Mouse (Mus musculus): Measurements from ENCODE around the gene Mical3.
A peak's percentile ranks its signal among the peaks of the same experiment; 100 is the strongest.

The Mical3 gene

GRCm38 (mm10) chr6:121053585-121054112 lies 77.2 kb downstream of the Mical3 start:
- DNase-seq (ENCODE audit: low read depth, low spot score), result no peak

DNA sequence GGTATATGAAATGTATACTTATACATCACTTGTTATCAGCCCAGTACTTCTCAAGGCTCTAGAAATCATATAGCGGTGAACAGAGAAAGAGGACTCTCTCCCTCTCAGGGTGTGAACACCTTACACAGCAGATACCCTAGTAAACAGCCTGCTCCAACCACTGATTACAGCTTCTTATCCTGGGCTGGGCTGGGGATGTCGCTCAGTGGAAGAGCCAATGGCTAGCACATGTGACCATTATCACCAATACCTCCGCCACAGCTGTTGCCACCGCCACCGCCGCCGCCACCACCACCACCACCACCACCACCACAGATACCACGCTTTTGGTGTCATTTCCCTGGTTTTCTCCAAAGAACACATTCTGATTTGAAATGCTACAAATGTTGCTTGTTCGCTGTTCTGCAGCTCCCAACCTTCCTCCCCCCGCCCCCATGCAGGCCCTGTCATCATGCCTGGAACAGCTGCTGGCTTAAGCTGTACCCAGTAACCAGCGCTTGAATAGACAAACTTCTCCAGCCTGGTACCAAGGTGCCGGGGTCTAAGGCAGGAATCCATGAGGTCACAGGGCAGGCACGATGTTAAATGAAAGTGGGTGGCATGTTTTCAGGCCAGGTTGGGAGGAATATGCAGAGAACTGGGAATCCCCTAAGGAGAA lies 78.7 kb downstream of the Mical3 start:
- no peak for DNase-seq (ENCODE audit: low read depth, low spot score)

- DNase-seq (ENCODE audit: low read depth, low spot score), result no peak
These were observed 79.4 kb downstream of the Mical3 start for GRCm38 (mm10) chr6:121051411-121051810.

DNA sequence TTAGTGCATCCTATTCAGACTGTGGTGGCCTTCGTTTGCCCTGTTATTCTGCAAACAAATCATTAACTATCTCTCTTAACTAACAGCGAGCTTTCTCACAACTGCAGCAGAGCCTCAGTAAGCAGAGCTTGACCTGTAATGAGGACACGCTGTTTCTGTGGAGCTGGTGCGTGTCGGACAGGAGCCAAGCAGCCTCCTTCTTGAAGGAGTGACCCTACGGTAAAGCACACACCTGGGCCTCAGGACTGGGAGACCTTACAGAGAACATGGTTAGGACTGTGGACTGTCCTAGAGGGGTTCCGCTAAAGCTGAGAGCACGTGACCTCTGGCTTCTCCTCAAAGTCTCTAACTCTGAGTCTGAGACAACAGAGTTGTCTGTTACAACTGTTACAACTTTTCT lies 82.1 kb downstream of the Mical3 start:
- DNase-seq (ENCODE audit: low read depth, low spot score), result no peak

- DNase-seq (ENCODE audit: low read depth, low spot score), result no peak
These were observed 85.3 kb downstream of the Mical3 start for GRCm38 (mm10) chr6:121045345-121046080.

- no peak for DNase-seq (ENCODE audit: low read depth, low spot score)
These were observed 87.2 kb downstream of the Mical3 start for GRCm38 (mm10) chr6:121043434-121044189.

DNA sequence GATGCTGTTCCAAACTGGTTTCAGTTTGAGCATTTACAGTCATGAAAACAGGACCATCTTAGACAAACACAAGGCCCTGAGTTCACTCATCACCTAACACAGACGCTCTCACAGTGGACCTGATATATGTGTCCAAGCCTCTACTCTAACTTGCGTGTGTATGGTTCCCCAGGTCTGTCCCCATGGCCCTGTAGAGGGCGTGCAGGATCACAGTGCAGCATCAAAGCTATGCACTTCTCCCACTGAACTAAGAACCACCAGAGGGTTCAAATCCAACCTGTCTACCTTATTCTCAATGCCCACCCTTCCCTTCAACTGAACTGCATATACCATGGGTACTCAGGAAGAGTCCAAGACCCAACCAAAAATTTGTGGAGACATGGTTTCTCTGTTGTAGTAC lies 91.1 kb downstream of the Mical3 start:
- DNase-seq (ENCODE audit: low read depth, low spot score), result no peak

DNA sequence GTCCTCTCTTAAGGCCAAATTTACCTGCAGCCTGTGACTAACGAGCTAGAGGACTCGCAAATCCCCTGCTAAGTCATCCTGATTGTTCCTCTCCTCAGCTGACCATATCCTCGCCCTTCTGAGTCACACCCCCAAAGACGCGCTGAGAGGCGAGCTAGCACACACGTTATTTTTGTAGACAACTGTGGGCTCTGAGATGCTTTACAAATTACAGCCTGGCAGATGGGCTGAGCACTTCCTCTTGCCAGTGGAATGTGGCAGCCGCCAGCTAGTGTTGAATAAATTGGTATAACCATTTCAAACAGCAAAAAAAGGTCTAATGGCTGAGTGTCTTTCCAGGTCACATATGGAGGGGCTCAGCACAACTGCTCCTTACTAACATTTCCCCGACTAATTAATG lies 91.5 kb downstream of the Mical3 start:
- DNase-seq (ENCODE audit: low read depth, low spot score), result peak; percentile 39

GRCm38 (mm10) chr6:121037086-121037485 lies 93.7 kb downstream of the Mical3 start:
- DNase-seq (ENCODE audit: low read depth, low spot score), result no peak

DNA sequence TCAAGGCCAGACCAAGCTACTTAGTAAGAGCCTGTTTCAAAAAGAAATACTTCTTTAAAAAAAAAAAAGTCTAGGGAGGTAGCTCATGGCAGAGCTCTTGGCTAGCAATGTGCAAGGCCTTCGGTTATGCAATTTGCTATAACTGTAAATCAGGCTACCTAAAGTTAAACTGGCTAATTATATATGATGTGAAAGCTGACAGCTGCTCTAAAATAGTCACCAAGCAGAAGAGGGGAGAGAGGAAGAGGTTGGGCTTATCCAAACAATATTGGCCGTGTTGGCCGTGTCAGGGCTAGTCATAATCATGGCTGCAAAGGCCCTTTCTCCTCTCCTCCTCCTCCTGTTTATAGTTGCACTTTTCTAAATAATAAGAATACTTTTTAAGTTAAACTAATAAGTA lies 94.9 kb downstream of the Mical3 start:
- no peak for DNase-seq (ENCODE audit: low read depth, low spot score)

GRCm38 (mm10) chr6:121035268-121035667 lies 95.5 kb downstream of the Mical3 start:
- no peak for DNase-seq (ENCODE audit: low read depth, low spot score)

- no peak for DNase-seq (ENCODE audit: low read depth, low spot score)
These were observed 97.5 kb downstream of the Mical3 start for GRCm38 (mm10) chr6:121033250-121033649.

GRCm38 (mm10) chr6:121031370-121031769 lies 99.4 kb downstream of the Mical3 start:
- no peak for DNase-seq (ENCODE audit: low read depth, low spot score)

GRCm38 (mm10) chr6:121029897-121030589 lies 100.8 kb downstream of the Mical3 start:
- no peak for DNase-seq (ENCODE audit: low read depth, low spot score)

- no peak for DNase-seq (ENCODE audit: low read depth, low spot score)
These were observed 102.3 kb downstream of the Mical3 start for GRCm38 (mm10) chr6:121028514-121028913.

DNA sequence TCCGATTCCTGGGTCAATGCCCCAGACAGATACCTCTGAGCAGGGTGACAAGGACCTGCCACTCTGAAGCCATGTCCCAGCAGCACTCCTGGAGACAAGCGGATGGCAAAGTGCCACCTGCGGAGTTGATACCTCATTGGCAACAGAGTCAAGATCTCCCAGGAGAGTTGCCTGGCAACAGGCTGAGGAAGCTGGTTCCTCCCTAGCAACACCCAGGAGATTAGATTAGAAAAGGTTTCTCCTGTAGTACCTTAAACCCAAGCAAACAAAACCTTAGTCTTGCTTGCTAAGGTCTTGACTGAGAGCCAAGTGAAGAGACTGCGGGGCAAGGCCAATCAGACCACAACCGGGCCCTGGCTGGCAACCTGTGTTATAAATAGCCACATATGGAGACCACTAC lies 103.5 kb downstream of the Mical3 start:
- DNase-seq (ENCODE audit: low read depth, low spot score), result no peak

- no peak for DNase-seq (ENCODE audit: low read depth, low spot score)
These were observed 103.9 kb downstream of the Mical3 start for GRCm38 (mm10) chr6:121026866-121027265.

GRCm38 (mm10) chr6:121026019-121026584 lies 104.7 kb downstream of the Mical3 start:
- no peak for DNase-seq (ENCODE audit: low read depth, low spot score)

GRCm38 (mm10) chr6:121018147-121018546 lies 112.7 kb downstream of the Mical3 start:
- DNase-seq (ENCODE audit: low read depth, low spot score), result no peak

DNA sequence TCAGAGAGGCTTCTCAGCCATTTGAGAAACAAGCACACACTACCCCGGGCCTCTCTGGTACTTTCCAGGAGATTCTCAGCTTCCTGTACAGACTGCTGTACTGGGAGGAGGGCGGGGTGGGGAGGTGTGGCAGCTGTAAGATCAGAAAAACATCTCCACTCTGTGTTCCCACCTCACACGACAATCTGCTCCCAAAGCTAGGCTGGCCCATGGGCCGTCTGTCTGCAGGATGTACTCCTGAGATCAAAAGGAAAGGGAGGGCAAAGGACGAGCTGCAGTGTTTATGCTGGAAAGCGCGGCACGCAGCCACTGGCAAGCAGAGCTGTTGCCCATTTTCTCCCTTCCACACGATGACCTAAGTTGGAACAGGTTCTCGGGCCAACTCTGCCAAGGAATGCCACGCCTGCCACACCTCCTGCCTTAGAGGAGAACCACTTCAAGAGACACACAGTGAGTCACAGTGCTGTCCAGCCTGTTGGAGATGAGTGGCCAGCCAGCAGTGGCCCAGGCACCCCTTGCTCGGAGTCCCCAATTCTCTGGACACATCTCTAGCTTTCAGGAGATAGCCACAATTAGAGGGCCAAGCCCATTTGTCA lies 113.3 kb downstream of the Mical3 start:
- no peak for DNase-seq (ENCODE audit: low read depth, low spot score)

- DNase-seq (ENCODE audit: low read depth, low spot score), result no peak
These were observed 114.7 kb downstream of the Mical3 start for GRCm38 (mm10) chr6:121016097-121016496.
